Mouse (Mus musculus) cerebellum, postnatal 10 days (tissue): ENCODE data around the gene Papss1.
A peak's percentile ranks its signal among the peaks of the same experiment; 100 is the strongest.
"Not testable (repeated sequence)": the region's sequence is repeated elsewhere in the genome, so short reads cannot be mapped to it uniquely, and the experiment has no call there.

Experiments used
- DNase-seq, 2 experiments: peaks; one replicate each; pipeline ENCODE4 v3.0.0; 2021; ENCODE audit warnings: mixed read lengths in 2 of 2

Gene Papss1

GRCm38 (mm10) chr3:131564430-131565256, at the start of gene Papss1:
TSS of gene Papss1 (plus strand) at chr3:131564768.
- DNase-seq, result peak; percentile 100

DNA sequence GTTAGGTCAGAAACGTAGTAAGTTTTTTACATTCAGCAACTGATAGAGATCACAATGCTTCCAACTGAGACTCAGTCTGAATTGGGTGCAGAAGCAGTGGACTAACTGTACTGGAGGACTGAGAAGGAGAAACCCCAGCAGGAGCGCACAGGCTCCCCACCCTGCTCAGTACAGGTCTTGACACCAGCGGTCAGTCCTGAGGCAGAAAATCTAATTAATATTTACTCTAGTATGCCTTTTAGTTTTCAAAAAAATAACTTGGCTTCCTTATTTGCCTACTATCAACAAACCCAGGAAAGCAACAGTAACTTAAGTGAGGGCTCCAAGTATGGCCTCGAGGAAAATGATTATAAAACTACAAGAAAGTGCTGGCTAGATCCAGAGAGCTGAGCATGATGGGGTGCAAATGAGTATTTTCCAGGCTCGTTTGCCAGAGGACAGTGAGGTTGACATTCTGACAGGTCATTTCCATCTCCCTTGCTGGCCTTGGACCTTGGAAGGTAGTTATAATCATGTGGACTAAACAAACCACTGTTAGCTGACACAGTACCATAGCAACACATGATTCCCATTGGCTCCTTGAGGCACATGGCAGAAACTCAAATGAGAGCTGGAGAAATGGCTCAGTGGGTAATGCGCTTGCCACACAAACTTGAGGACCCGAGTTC, 48.1 kb upstream of the Papss1 start:
- no peak for DNase-seq

DNA sequence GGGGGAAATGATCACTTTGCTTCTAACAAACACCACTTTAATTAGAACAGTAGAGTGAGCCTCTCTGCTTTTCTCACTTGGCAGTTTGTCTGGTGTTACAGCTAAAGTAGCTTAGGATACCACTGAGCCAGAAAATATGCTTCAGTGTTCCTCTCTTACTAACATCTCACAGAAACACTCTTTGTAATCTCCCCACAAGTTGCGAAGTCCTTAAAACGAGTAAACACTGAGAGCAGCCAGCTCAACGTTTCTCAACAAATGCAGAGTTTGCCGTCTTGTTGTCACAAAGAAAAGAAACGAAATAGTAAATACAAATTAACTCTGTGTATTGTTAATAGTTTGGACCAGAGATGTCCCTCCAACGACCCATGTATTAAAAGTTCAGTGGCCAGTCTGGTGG, 46.8 kb upstream of the Papss1 start:
- DNase-seq, result no peak

DNA sequence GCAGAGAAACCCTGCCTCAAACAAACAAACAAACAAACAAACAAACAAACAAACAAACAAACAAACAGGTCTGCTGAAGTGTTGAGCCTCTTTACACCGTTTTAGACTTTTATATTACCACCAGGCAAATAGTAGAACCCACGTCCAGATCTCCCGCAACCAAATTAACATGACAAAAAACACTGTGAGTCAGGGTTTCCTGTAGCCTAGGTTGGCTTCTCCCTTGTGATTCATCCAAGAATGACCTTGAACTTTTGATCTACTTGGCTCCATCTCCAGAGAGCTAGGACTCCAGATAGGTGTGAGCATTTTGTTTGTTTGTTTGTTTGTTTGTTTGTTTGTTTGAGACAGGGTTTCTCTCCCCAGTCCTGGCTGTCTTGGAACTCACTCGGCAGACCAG, 43.4 kb upstream of the Papss1 start:
- DNase-seq, result no peak

DNA sequence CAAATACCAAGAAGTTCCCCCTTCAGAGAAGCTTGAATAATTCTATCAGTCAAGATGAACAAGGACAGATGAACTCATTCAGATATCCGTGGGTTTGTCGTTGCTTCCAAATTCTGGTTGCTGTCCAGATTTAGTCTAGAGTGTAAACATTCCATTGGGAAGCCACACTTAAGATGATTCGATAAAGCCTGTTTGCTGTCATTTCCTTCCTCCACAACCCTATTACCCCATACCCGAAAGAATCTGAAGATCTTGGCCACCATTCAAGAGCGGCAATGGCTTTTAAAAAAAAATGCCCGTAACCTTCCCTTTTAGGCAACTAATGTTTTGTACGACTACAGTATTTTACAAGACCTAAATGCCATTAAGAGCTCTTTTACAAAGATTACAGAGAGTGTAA, 42.3 kb upstream of the Papss1 start:
- no peak for DNase-seq

DNA sequence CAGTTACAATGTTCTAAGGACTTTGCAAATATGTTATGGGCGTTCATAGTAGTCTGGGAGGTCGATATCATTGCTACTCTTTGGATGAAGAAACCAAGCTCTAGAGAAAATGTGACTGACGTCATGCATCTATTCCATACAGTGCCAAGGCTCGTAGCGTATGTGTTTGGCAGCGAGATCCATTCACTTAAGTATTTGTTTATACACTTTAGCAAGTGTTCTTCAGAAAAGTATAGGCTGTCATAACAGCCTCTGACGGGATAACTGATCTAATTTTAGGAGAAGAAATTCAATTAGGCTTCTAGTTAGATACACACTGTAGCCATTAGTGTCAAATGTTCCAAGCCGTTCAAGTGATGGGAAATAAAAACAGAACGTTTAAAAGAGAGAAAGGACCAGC, 40.8 kb upstream of the Papss1 start:
- no peak for DNase-seq

- DNase-seq, result no peak
Measured at GRCm38 (mm10) chr3:131524210-131524609, 40.4 kb upstream of the Papss1 start.

- DNase-seq, result peak; percentile 60 to 67
Measured at GRCm38 (mm10) chr3:131524779-131525178, 39.8 kb upstream of the Papss1 start.

- DNase-seq, result no peak
Measured at GRCm38 (mm10) chr3:131525229-131525628, 39.3 kb upstream of the Papss1 start.

GRCm38 (mm10) chr3:131541244-131541942, 23.2 kb upstream of the Papss1 start:
- no peak for DNase-seq

DNA sequence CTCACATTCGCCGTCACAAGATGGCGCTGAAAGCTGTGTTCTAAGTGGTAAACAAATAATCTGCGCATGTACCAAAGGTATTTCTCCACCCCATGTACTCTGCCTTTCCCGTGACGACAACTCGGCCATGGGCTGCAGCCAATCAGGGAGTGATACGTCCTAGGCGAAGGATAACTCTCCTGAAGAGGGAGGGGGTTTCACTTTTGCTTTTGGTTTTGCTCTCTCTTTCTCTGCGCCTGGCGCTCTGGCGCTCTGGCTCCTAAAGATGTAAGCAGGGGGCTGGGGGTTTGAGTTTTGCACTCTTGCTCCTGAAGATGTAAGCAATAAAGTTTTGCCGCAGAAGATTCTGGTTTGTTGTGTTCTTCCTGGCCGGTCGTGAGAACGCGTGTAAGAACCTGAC, 17.0 kb upstream of the Papss1 start:
- DNase-seq, result not testable (repeated sequence)

DNA sequence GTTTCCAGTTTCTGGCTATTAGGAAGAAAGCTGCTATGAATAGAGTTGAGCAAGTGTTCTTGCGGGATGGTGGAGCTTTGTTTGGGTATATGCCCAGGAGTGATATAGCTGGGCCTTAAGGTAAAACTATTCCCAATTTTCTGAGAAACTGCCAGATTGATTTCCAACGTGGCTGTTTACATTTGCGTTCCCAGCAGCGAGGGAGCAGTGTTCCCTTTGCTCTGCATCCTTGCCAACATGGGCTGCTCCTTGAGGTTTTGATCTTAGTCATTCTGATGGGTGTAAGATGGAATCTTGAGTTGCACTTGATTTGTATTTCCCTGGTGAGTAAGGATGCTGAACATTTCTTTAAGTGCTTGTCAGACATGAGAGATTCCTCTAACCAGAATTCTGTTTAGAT, 14.5 kb upstream of the Papss1 start:
- DNase-seq, result no peak

DNA sequence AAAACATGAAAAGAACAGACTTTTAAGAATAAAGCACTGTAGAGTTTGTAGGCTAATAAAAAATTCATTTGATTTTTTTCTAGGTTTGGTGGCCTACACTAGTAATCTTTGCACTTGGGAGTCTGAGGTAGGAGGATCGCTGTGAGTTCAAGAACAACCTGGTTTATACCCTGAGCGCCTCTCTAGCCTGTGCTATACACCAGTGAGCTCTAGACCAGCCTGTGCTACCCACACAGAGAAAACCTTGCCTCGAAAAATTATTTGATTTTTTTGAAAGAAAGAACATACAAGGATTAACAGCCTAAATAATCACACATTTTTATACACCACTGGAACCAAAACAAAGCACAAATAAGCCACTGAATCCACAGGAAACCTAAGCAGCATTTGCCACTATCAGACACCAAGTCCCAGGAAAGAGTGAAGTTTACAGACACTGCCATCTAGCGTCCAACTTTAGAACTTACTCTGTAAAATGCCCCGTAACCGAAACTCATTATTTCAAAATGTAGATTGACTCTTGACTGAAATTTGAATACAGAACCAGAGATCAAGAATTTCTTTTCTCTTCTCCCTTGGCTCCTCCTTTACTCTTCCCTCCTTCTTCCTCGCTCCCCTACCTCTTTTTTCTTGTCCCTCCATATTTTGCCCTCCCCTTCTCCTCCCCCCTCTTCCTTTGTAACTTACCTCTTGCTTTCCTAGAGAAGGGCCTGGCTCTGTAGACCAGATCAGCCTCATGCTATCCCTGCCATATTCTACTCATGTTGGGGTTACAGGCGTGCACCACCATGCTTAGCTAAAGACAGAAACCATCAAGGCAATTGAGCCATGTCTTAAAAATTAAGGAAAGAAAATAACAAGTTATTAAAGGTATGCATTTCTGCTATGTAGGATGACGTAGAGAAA, 12.0 kb upstream of the Papss1 start:
- peak; percentile 51 to 77 for DNase-seq

GRCm38 (mm10) chr3:131555771-131556170, 8.8 kb upstream of the Papss1 start:
- no peak for DNase-seq

GRCm38 (mm10) chr3:131561591-131561990, 3.0 kb upstream of the Papss1 start:
- DNase-seq, result no peak

GRCm38 (mm10) chr3:131565257-131565610, 666 bp downstream of the Papss1 start:
- peak; percentile 65 to 74 for DNase-seq

DNA sequence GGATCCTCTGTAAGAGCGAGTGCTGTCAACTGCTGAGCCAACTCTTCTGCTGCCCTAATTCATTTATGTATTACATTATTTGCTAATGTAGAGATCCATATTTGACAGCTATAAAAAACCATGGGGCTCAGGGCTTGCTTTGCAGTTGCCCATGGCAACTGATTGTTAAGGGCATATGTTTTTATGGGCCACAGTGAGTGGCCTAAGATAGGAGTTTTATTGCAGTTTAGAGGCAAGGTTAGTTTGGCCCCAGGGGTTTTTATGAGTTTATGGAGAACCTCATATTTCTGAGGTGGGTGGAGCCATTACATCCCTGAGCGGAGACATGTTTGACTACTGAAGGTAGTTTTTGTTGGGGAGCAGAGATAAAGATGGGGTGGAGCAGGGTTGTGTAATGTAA, 1.7 kb downstream of the Papss1 start:
- no peak for DNase-seq

GRCm38 (mm10) chr3:131570506-131570905, 5.9 kb downstream of the Papss1 start:
- DNase-seq, result peak in 1 of 2 experiments; percentile 14

DNA sequence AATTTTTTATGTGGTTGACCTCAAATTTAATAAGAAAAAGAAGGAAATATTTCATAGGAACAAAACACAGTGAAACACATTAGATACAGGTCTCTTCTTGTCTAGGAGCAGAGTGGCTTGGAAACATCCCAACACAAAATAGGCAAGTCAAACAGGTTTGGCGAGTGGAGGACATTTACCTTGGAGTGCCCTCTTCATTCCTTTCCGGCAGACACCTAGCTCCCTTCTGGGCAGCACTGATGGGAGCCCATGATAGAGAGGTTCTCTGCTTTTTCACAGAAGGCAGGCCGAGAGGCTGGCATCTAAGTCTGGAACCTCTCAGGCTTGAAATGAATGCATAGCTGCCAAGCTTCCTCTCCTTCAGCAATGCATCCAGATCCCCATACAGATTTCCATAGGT, 9.0 kb downstream of the Papss1 start:
- no peak for DNase-seq

DNA sequence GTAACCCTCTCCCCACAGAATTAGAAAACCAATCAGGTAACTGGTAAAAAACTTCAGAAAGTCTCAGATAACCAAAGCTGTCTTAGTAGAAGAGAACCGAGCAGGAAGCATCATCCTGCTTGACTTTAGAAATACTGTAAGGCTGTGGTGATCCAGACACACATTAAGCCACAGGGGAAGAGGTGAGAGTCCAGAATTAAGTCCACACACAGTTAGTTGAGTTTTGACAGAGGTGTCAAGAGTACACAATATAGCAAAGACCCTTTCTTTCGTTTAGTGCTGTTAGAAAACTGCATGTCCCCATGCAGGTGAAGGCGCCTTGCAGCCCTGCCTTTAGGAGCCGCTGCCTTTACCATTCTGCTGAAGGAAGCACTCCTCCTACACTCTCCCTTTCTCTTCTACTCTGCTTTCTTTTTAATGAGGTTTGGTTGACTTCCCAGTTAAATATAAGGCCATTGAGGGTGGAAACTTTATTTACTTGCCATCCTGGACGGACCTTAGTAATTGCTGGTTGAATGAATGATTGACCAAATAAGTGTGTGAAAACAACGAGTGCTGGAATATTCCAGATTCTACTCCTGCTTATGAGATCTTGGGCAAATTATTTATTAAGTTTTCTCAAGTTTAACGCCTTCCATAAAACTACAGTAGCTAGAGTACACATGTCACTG, 14.0 kb downstream of the Papss1 start:
- DNase-seq, result no peak

GRCm38 (mm10) chr3:131580040-131580439, 15.5 kb downstream of the Papss1 start:
- DNase-seq, result no peak

GRCm38 (mm10) chr3:131581096-131581495, 16.5 kb downstream of the Papss1 start:
- no peak for DNase-seq
